Mouse (Mus musculus) duodenum, adult 2 months (tissue): ENCODE measurements around the gene Cpb2. TPM values are rescaled to one million over a fixed set of nuclear protein-coding genes. Genes with fewer than 3 reads are reported as not detected.

ENCODE experiments used
- polyA plus RNA-seq: library from polyadenylated mRNA; depleted of rRNA; stranded (reverse); fragments of >200 nt; gene quantifications from 2 replicates; pipeline ENCODE4 v1.2.3, GENCODE M21; 2012; ENCODE audit warnings: low replicate concordance; rRNA removed

The Cpb2 gene
- polyA plus RNA-seq, result not detected in 2 replicates

GRCm38 (mm10) chr14:75242087-75242486 lies at the start of gene Cpb2:
TSS of gene Cpb2 (plus strand) at chr14:75242287.

GRCm38 (mm10) chr14:75284193-75284915 lies 42.3 kb downstream of the Cpb2 start, which contains the start of gene Zc3h13:
TSS of gene Zc3h13 (plus strand) at chr14:75284373.

Other genes with a start within 250 kb of the Cpb2 start
- 0.19 and 0.37 TPM in 2 replicates for gene Rubcnl, start 226.3 kb upstream of the Cpb2 start, polyA plus RNA-seq
- gene Lrrc63, start 111.4 kb upstream of the Cpb2 start, polyA plus RNA-seq, result not detected in 2 replicates
- gene Lcp1, start 111.2 kb upstream of the Cpb2 start, polyA plus RNA-seq, result 1.9 and 2.0 TPM in 2 replicates
- 5.2 and 5.3 TPM in 2 replicates for gene Zc3h13, start 42.1 kb downstream of the Cpb2 start, polyA plus RNA-seq
- not detected in 2 replicates for gene Siah3, start 213.7 kb downstream of the Cpb2 start, polyA plus RNA-seq